Mouse (Mus musculus): Measurements from ENCODE around the gene Dis3l2. TPM values are rescaled to one million over a fixed set of nuclear protein-coding genes. Genes with fewer than 3 reads are reported as not detected.

Gene Dis3l2
- polyA plus RNA-seq, 1 experiment from 2014 or later, result 30.0 TPM

- Histone ChIP-seq H3K27me3 (ENCODE audit: insufficient read depth, low read length) (peaks cover 24% of the 10 kb centered on the region), H3K36me3 (ENCODE audit: insufficient read depth) (no peaks in the 10 kb centered on the region), H3K4me2 (no peak overlapping the region), H3K27ac (ENCODE audit: low read depth) (no peak overlapping the region), H3K4me1 (ENCODE audit: insufficient read depth) (no peaks in the 10 kb centered on the region), H3K9me3 (ENCODE audit: low read depth, low read length) (no peaks in the 10 kb centered on the region), H3K4me3 (ENCODE audit: low read depth, low read length) (no peak overlapping the region), H3K9ac (no peak overlapping the region)
- TF ChIP-seq CTCF (IDR thresholded peaks at IDR 0.05; ENCODE audit: low read depth), result no peak
- DNase-seq, result no peak
- WGBS, result 80% methylated on average over 12 of the region's 12 CpGs
- no peak for ATAC-seq (ENCODE audit: insufficient read depth)
These were observed 28.5 kb upstream of the Dis3l2 start for GRCm38 (mm10) chr1:86675126-86675525.

- H3K27me3 ChIP-seq (ENCODE audit: insufficient read depth, low read length), result 0 out of 2 replicates have a peak, but pooled peaks cover 1% of the 10 kb centered on the region
- WGBS, result 64% methylated on average over 3 of the region's 3 CpGs
- no peak overlapping the region for H3K27ac ChIP-seq (ENCODE audit: low read depth)
- DNase-seq, result peak; percentile 15
- H3K36me3 ChIP-seq (ENCODE audit: insufficient read depth), result no peaks in the 10 kb centered on the region
- H3K4me3 ChIP-seq (ENCODE audit: low read depth, low read length), result no peak overlapping the region
- H3K9me3 ChIP-seq (ENCODE audit: low read depth, low read length), result no peaks in the 10 kb centered on the region
- TF ChIP-seq CTCF (IDR thresholded peaks at IDR 0.05; ENCODE audit: low read depth), result no peak
- ATAC-seq (ENCODE audit: insufficient read depth), result no peak
- H3K4me1 ChIP-seq (ENCODE audit: insufficient read depth), result no peaks in the 10 kb centered on the region
- H3K4me2 ChIP-seq, result no peak overlapping the region
- H3K9ac ChIP-seq, result no peak overlapping the region
These were observed 26.0 kb upstream of the Dis3l2 start for GRCm38 (mm10) chr1:86677624-86678023.

DNA sequence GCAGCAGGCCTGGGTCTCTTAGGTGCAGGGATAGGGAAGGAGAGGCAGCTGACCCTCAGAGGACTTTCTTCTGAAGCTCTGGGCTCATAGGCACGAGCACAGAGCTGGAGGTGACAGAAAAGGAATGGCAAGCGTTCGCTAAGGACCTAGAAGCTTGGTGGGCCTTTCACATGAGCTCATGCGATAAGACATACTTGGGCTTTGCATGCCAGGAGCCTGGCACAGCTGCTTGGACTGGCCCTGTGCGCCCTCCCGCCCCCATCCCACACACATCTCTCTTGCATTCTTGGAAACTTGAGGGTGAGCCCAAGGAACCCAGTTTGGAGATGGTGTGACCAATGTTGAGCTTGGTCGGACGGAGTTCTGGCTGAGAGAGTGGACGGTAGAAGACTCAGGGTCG lies 24.9 kb upstream of the Dis3l2 start:
- DNase-seq, result no peak
- Histone ChIP-seq H3K36me3 (ENCODE audit: insufficient read depth) (no peaks in the 10 kb centered on the region), H3K9ac (no peak overlapping the region), H3K4me3 (ENCODE audit: low read depth, low read length) (no peak overlapping the region), H3K27me3 (ENCODE audit: insufficient read depth, low read length) (no peaks in the 10 kb centered on the region), H3K27ac (ENCODE audit: low read depth) (no peak overlapping the region), H3K4me1 (ENCODE audit: insufficient read depth) (no peaks in the 10 kb centered on the region), H3K9me3 (ENCODE audit: low read depth, low read length) (no peaks in the 10 kb centered on the region), H3K4me2 (no peak overlapping the region)
- TF ChIP-seq CTCF (IDR thresholded peaks at IDR 0.05; ENCODE audit: low read depth), result no peak
- WGBS, result 79% methylated on average over 10 of the region's 10 CpGs
- ATAC-seq (ENCODE audit: insufficient read depth), result no peak

DNA sequence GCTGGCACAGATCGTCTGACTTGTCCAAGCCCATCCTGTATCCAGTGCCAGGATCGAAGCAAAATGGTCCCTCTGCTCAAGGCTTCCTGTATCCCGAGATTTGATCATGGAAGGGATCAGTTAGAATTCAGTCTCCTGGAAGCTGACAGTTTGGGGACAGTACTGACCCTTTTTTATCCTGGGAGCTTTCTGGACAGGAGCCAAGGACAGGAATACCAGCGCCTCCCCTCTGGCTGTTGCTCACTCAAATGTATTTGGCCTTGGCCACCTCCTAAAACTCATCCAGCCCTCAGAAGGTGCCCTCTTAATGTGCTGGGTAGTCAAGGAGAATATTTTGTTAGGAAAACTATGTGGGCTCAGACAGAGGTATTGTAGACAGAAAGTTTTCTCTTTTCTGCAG lies 16.4 kb upstream of the Dis3l2 start:
- 78% methylated on average over 4 of the region's 4 CpGs for WGBS
- ATAC-seq (ENCODE audit: insufficient read depth) (no peak), DNase-seq (no peak)
- no peak overlapping the region for H3K27ac ChIP-seq (ENCODE audit: low read depth)
- TF ChIP-seq CTCF (IDR thresholded peaks at IDR 0.05; ENCODE audit: low read depth), result no peak
- no peak overlapping the region for H3K9ac ChIP-seq
- no peak overlapping the region for H3K4me3 ChIP-seq (ENCODE audit: low read depth, low read length)
- no peaks in the 10 kb centered on the region for H3K36me3 ChIP-seq (ENCODE audit: insufficient read depth)
- no peaks in the 10 kb centered on the region for H3K27me3 ChIP-seq (ENCODE audit: insufficient read depth, low read length)
- no peaks in the 10 kb centered on the region for H3K4me1 ChIP-seq (ENCODE audit: insufficient read depth)
- no peaks in the 10 kb centered on the region for H3K9me3 ChIP-seq (ENCODE audit: low read depth, low read length)
- no peak overlapping the region for H3K4me2 ChIP-seq

DNA sequence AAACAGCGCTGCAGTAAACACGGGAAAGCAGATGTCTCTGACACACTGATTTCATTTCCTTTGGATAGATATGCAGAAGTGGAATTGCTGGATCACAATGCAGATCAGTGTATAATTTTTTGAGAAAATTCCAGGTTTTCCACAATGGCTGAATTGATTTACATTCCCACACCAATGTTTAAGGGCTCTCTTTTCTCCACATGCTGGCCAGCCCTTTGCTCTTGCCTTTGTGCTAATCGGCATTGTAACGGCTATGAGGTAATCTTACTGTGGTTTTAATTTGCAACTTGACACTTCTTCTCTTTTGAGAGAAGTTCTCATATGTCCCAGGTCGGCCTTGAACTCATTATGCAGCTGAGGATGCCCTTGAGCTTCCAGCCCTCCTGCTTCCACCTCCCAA lies 12.6 kb upstream of the Dis3l2 start:
- Histone ChIP-seq H3K4me1 (ENCODE audit: insufficient read depth) (no peaks in the 10 kb centered on the region), H3K9me3 (ENCODE audit: low read depth, low read length) (no peaks in the 10 kb centered on the region), H3K4me2 (no peak overlapping the region), H3K9ac (no peak overlapping the region), H3K27me3 (ENCODE audit: insufficient read depth, low read length) (no peaks in the 10 kb centered on the region), H3K27ac (ENCODE audit: low read depth) (no peak overlapping the region), H3K4me3 (ENCODE audit: low read depth, low read length) (no peak overlapping the region), H3K36me3 (ENCODE audit: insufficient read depth) (no peaks in the 10 kb centered on the region)
- DNase-seq, result no peak
- no peak for ATAC-seq (ENCODE audit: insufficient read depth)
- 75% methylated on average over 5 of the region's 5 CpGs for WGBS
- no peak for TF ChIP-seq CTCF (IDR thresholded peaks at IDR 0.05; ENCODE audit: low read depth)

- H3K4me2 ChIP-seq, result no peak overlapping the region
These were observed 6.7 kb upstream of the Dis3l2 start for GRCm38 (mm10) chr1:86696948-86697347.

DNA sequence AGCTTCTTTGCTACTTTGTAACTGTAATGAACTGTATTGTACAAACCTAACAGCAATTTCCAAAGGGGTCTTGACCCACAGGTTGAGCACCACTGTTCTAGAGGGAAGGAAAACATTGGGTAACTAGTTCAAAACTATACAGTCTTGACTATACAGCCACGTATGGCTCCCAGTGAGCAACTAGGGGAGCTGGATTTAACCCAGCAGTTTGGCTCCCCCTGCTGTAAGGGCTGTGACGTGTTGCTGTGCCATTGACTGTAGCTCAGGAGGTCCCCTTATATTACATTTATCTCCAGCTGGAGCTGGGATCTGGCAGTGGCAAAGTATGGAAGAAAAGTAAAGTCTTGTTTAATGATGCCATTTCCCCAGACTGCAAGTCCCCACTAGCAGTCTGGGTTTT lies 4.9 kb upstream of the Dis3l2 start:
- Histone ChIP-seq H3K36me3 (ENCODE audit: insufficient read depth) (no peaks in the 10 kb centered on the region), H3K4me3 (ENCODE audit: low read depth, low read length) (no peak overlapping the region), H3K4me1 (ENCODE audit: insufficient read depth) (no peaks in the 10 kb centered on the region), H3K27me3 (ENCODE audit: insufficient read depth, low read length) (no peaks in the 10 kb centered on the region), H3K4me2 (no peak overlapping the region), H3K27ac (ENCODE audit: low read depth) (no peak overlapping the region), H3K9ac (no peak overlapping the region), H3K9me3 (ENCODE audit: low read depth, low read length) (no peaks in the 10 kb centered on the region)
- no peak for ATAC-seq (ENCODE audit: insufficient read depth)
- 33% methylated on average over 2 of the region's 2 CpGs for WGBS
- TF ChIP-seq CTCF (IDR thresholded peaks at IDR 0.05; ENCODE audit: low read depth), result 0 out of 2 replicates have a peak, but pooled peaks have one; percentile 2
- DNase-seq, result no peak

More at GRCm38 (mm10) chr1:86696948-86697347, 6.7 kb upstream of the Dis3l2 start:
- TF ChIP-seq CTCF (IDR thresholded peaks at IDR 0.05; ENCODE audit: low read depth), result peak; percentile 39
- Histone ChIP-seq H3K36me3 (ENCODE audit: insufficient read depth) (no peaks in the 10 kb centered on the region), H3K4me1 (ENCODE audit: insufficient read depth) (no peaks in the 10 kb centered on the region), H3K9me3 (ENCODE audit: low read depth, low read length) (no peaks in the 10 kb centered on the region), H3K4me3 (ENCODE audit: low read depth, low read length) (no peak overlapping the region), H3K27ac (ENCODE audit: low read depth) (no peak overlapping the region), H3K9ac (no peak overlapping the region), H3K27me3 (ENCODE audit: insufficient read depth, low read length) (no peaks in the 10 kb centered on the region)
- 42% methylated on average over 7 of the region's 7 CpGs for WGBS
- DNase-seq (peak; percentile 15), ATAC-seq (ENCODE audit: insufficient read depth) (no peak)
